Mouse (Mus musculus): ENCODE results near the gene Ifi205.
"Not testable (repeated sequence)": the region's sequence is repeated elsewhere in the genome, so short reads cannot be mapped to it uniquely, and the experiment has no call there.

GRCm38 (mm10) chr1:174048227-174048626, 16.6 kb upstream of the Ifi205 start:
- not testable (repeated sequence) for TF ChIP-seq CTCF (IDR thresholded peaks at IDR 0.05; ENCODE audit: borderline replicate concordance, control insufficient read depth, extremely low read depth, insufficient read depth, low read length, poor library complexity); POLR2A (IDR thresholded peaks at IDR 0.05; ENCODE audit: control insufficient read depth, extremely low read depth, insufficient read depth, low read length, poor library complexity)
